Mouse (Mus musculus): ENCODE results near the gene Entpd2. TPM values are rescaled to one million over a fixed set of nuclear protein-coding genes. Genes with fewer than 3 reads are reported as not detected.

The Entpd2 gene
- not detected for total RNA-seq (2023)

GRCm38 (mm10) chr2:25395721-25396596 lies at the start of gene Entpd2:
Gene Entpd2, plus strand, starts transcription at chr2:25395874.

GRCm38 (mm10) chr2:25356208-25357079 lies 39.2 kb upstream of the Entpd2 start, which contains the start of gene Dpp7:
Gene Dpp7, minus strand, starts transcription at chr2:25356359.

GRCm38 (mm10) chr2:25365091-25365761 lies 30.4 kb upstream of the Entpd2 start, which contains the start of gene Uap1l1:
Gene Uap1l1, minus strand, starts transcription at chr2:25365682.

GRCm38 (mm10) chr2:25371764-25372643 lies 23.7 kb upstream of the Entpd2 start, which contains the start of gene Sapcd2:
Gene Sapcd2, plus strand, starts transcription at chr2:25372321.

GRCm38 (mm10) chr2:25399051-25399450 lies 3.4 kb downstream of the Entpd2 start, which contains the start of gene Npdc1:
Gene Npdc1, plus strand, starts transcription at chr2:25399351.

GRCm38 (mm10) chr2:25422587-25423410 lies 27.1 kb downstream of the Entpd2 start, which contains the start of gene Fut7:
Gene Fut7, plus strand, starts transcription at chr2:25423267.

GRCm38 (mm10) chr2:25428442-25429236 lies 33.0 kb downstream of the Entpd2 start, which contains the start of gene Abca2:
Gene Abca2, plus strand, starts transcription at chr2:25428703.

Other genes starting within 250 kb of the Entpd2 start
- gene Nrarp, start 215.1 kb upstream of the Entpd2 start, total RNA-seq (2023) = 3.3 TPM
- 25.9 TPM for gene Tor4a, start 199.0 kb upstream of the Entpd2 start, total RNA-seq (2023)
- gene Nelfb, start 184.4 kb upstream of the Entpd2 start, total RNA-seq (2023) = 68.2 TPM
- gene Stpg3, start 181.2 kb upstream of the Entpd2 start, total RNA-seq (2023) = not detected
- not detected for gene Fam166a, start 177.1 kb upstream of the Entpd2 start, total RNA-seq (2023)
- gene Tubb4b, start 171.2 kb upstream of the Entpd2 start, total RNA-seq (2023) = 105 TPM
- gene Slc34a3, start 161.5 kb upstream of the Entpd2 start, total RNA-seq (2023) = not detected
- gene Rnf224, start 159.1 kb upstream of the Entpd2 start, total RNA-seq (2023) = not detected
- gene Rnf208, start 153.6 kb upstream of the Entpd2 start, total RNA-seq (2023) = not detected
- not detected for gene Cysrt1, start 153.4 kb upstream of the Entpd2 start, total RNA-seq (2023)
- gene AL732309.1, start 149.0 kb upstream of the Entpd2 start, total RNA-seq (2023) = 11.0 TPM
- gene Tmem203, start 140.4 kb upstream of the Entpd2 start, total RNA-seq (2023) = 20.6 TPM
- gene Tprn, start 133.3 kb upstream of the Entpd2 start, total RNA-seq (2023) = 20.0 TPM
- gene Ssna1, start 123.4 kb upstream of the Entpd2 start, total RNA-seq (2023) = 39.1 TPM
- 92.6 TPM for gene Anapc2, start 123.4 kb upstream of the Entpd2 start, total RNA-seq (2023)
- gene Tmem210, start 107.7 kb upstream of the Entpd2 start, total RNA-seq (2023) = not detected
- gene Lrrc26, start 106.0 kb upstream of the Entpd2 start, total RNA-seq (2023) = not detected
- gene Grin1, start 76.7 kb upstream of the Entpd2 start, total RNA-seq (2023) = not detected
- 34.4 TPM for gene Man1b1, start 63.5 kb upstream of the Entpd2 start, total RNA-seq (2023)
- 13.0 TPM for gene Dpp7, start 39.5 kb upstream of the Entpd2 start, total RNA-seq (2023)
- gene Uap1l1, start 30.2 kb upstream of the Entpd2 start, total RNA-seq (2023) = 12.6 TPM
- gene Sapcd2, start 23.6 kb upstream of the Entpd2 start, total RNA-seq (2023) = not detected
- 2.3 TPM for gene Npdc1, start 3.5 kb downstream of the Entpd2 start, total RNA-seq (2023)
- gene Fut7, start 27.4 kb downstream of the Entpd2 start, total RNA-seq (2023) = 0.52 TPM
- 80.3 TPM for gene Abca2, start 32.8 kb downstream of the Entpd2 start, total RNA-seq (2023)
- not detected for gene Clic3, start 61.0 kb downstream of the Entpd2 start, total RNA-seq (2023)
- gene Paxx, start 65.2 kb downstream of the Entpd2 start, total RNA-seq (2023) = 83.0 TPM
- gene Ptgds, start 74.2 kb downstream of the Entpd2 start, total RNA-seq (2023) = not detected
- gene Lcn12, start 98.0 kb downstream of the Entpd2 start, total RNA-seq (2023) = not detected
- gene Fbxw5, start 104.9 kb downstream of the Entpd2 start, total RNA-seq (2023) = 60.4 TPM
- gene C8g, start 105.8 kb downstream of the Entpd2 start, total RNA-seq (2023) = not detected
- gene Traf2, start 151.1 kb downstream of the Entpd2 start, total RNA-seq (2023) = 40.5 TPM
- 100 TPM for gene Edf1, start 162.0 kb downstream of the Entpd2 start, total RNA-seq (2023)
- gene Mamdc4, start 179.0 kb downstream of the Entpd2 start, total RNA-seq (2023) = 2.0 TPM
- gene Phpt1, start 179.3 kb downstream of the Entpd2 start, total RNA-seq (2023) = 18.9 TPM
- 0.70 TPM for gene Ajm1, start 185.9 kb downstream of the Entpd2 start, total RNA-seq (2023)
- gene Rabl6, start 212.6 kb downstream of the Entpd2 start, total RNA-seq (2023) = 115 TPM
- not detected for gene Ccdc183, start 221.8 kb downstream of the Entpd2 start, total RNA-seq (2023)
- 0.80 TPM for gene Tmem141, start 226.1 kb downstream of the Entpd2 start, total RNA-seq (2023)
- 2.1 TPM for gene Fcna, start 232.2 kb downstream of the Entpd2 start, total RNA-seq (2023)